Mouse (Mus musculus) forebrain, embryonic 13.5 days (tissue): ENCODE measurements around the gene Acp7. TPM values are rescaled to one million over a fixed set of nuclear protein-coding genes. Genes with fewer than 3 reads are reported as not detected.
A peak's percentile ranks its signal among the peaks of the same experiment; 100 is the strongest.
"Not testable (repeated sequence)": the region's sequence is repeated elsewhere in the genome, so short reads cannot be mapped to it uniquely, and the experiment has no call there.

ENCODE experiments used
- ATAC-seq: fragments of 200-750 bp; cut with Nextera tagmentation; 2 replicates; pipeline ENCODE4 v1.8.0; 2017
- H3K27ac ChIP-seq: fragments of 300-500 bp; sonication (generic); 2 replicates; pipeline ENCODE4 v1.5.1; 2015; ENCODE audit warnings: inconsistent platforms, mild to moderate bottlenecking, moderate library complexity
- H3K27me3 ChIP-seq: fragments of 300-500 bp; sonication (generic); 2 replicates; pipeline ENCODE4 v1.6.1; 2015; ENCODE audit warnings: mild to moderate bottlenecking, inconsistent platforms
- H3K36me3 ChIP-seq: fragments of 300-500 bp; sonication (generic); 2 replicates; pipeline ENCODE4 v1.6.1; 2015; ENCODE audit warnings: mild to moderate bottlenecking, inconsistent platforms; ENCODE audit not compliant: poor library complexity, severe bottlenecking
- H3K4me1 ChIP-seq: fragments of 300-500 bp; sonication (generic); 2 replicates; pipeline ENCODE4 v1.6.1; 2015; ENCODE audit warnings: inconsistent platforms
- H3K4me2 ChIP-seq: fragments of 300-500 bp; sonication (generic); 2 replicates; pipeline ENCODE4 v1.6.1; 2015; ENCODE audit warnings: inconsistent platforms, mild to moderate bottlenecking, moderate library complexity
- H3K4me3 ChIP-seq: fragments of 300-500 bp; sonication (generic); 2 replicates; pipeline ENCODE4 v1.5.1; 2015; ENCODE audit warnings: mild to moderate bottlenecking, inconsistent platforms
- H3K9ac ChIP-seq: fragments of 300-500 bp; sonication (generic); 2 replicates; pipeline ENCODE4 v1.6.1; 2015; ENCODE audit warnings: mild to moderate bottlenecking, inconsistent platforms
- H3K9me3 ChIP-seq: fragments of 300-500 bp; sonication (generic); replicated peaks from 2 replicates; pipeline ENCODE4 v1.6.1; 2016; ENCODE audit warnings: inconsistent platforms
- WGBS: fragments of 180-500 bp; shearing (Covaris S2); methylation state at CpG from one replicate; pipeline ENCODE4 v1.1.7; 2015; 5-methylcytosine and 5-hydroxymethylcytosine counted together
- polyA plus RNA-seq: library from polyadenylated mRNA; unstranded; fragments of >200 nt; fragmentation: Nextera tagmentation; extraction: Ambion mirVana; gene quantifications from 2 replicates; pipeline ENCODE4 v1.2.1, GENCODE M21; 2015

Gene Acp7
- not detected in 2 replicates for polyA plus RNA-seq

GRCm38 (mm10) chr7:28631073-28631472 lies at the start of gene Acp7:
Gene Acp7 (minus strand): TSS chr7:28631332.
- H3K27me3 ChIP-seq = peaks cover 44% of the 10 kb centered on the region
- ATAC-seq = no peak
- H3K4me3 ChIP-seq = peak within 1 kb of the TSS; percentile 21
- no peaks in the 10 kb centered on the region for H3K36me3 ChIP-seq
- H3K9me3 ChIP-seq = no peaks in the 10 kb centered on the region; the same call in 1 of the 2 replicates
- no peak within 1 kb of the TSS for H3K27ac ChIP-seq
- 0 out of 2 replicates have a peak within 1 kb of the TSS, but pooled peaks have one; percentile 37 for H3K9ac ChIP-seq
- 27% methylated on average over 10 of the region's 10 CpGs for WGBS
- H3K4me2 ChIP-seq = peak within 1 kb of the TSS; percentile 46
- H3K4me1 ChIP-seq = peaks cover 13% of the 10 kb centered on the region; the same call in 1 of the 2 replicates

GRCm38 (mm10) chr7:28677624-28678023 lies 46.5 kb upstream of the Acp7 start:
- H3K27ac ChIP-seq = no peak overlapping the region
- H3K9me3 ChIP-seq = no peaks in the 10 kb centered on the region; the same call in 1 of the 2 replicates
- no peaks in the 10 kb centered on the region for H3K36me3 ChIP-seq
- no peak overlapping the region for H3K4me3 ChIP-seq
- H3K27me3 ChIP-seq = no peaks in the 10 kb centered on the region
- ATAC-seq = no peak
- H3K4me1 ChIP-seq = no peaks in the 10 kb centered on the region
- WGBS = 91% methylated on average over 8 of the region's 8 CpGs
- H3K4me2 ChIP-seq = no peak overlapping the region
- no peak overlapping the region for H3K9ac ChIP-seq

DNA sequence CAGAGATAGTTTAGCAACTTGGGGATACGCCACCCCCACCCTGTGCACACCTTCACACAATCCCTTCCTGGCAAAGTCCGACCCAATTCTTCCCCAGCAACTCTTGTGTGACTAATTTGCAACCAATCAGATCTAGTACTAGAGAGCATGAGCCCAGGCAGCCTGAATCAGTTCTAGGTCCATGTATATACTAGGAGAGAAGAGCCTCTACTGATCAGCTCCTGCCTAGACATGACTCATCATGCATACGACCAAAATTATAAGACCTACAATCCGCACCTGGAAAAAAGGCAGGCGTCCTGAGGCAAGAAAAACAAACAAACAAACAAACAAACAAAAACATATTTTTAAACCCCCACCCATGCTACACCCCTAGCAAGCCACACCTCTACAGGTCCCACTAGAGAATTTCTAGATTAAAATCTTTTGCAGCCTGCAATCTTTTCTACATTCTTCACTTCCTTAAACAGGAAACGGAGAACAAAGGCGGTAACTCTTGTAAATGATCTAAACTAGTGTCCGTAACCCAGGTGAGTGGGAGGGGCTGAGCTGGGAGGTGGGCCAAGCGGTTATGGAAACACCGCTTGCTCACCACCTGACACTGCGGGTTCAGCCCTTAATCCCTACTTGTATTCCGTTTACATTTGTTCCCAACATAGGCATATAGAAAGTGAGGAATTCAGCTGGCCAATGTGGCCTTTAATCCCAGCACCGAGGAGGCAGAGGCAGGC lies 45.8 kb upstream of the Acp7 start:
- Histone ChIP-seq H3K9ac (no peak overlapping the region), H3K4me3 (no peak overlapping the region), H3K9me3 (no peaks in the 10 kb centered on the region; the same call in 1 of the 2 replicates), H3K4me1 (no peaks in the 10 kb centered on the region), H3K4me2 (no peak overlapping the region), H3K36me3 (no peaks in the 10 kb centered on the region), H3K27ac (no peak overlapping the region), H3K27me3 (no peaks in the 10 kb centered on the region)
- 87% methylated on average over 13 of the region's 13 CpGs for WGBS
- no peak for ATAC-seq

- H3K4me3 ChIP-seq = no peak overlapping the region
- no peak overlapping the region for H3K27ac ChIP-seq
- no peaks in the 10 kb centered on the region for H3K4me1 ChIP-seq
- no peaks in the 10 kb centered on the region; the same call in 1 of the 2 replicates for H3K9me3 ChIP-seq
- H3K27me3 ChIP-seq = no peaks in the 10 kb centered on the region
- WGBS = 46% methylated on average over 11 of the region's 11 CpGs
- no peaks in the 10 kb centered on the region for H3K36me3 ChIP-seq
- ATAC-seq = no peak
- H3K4me2 ChIP-seq = no peak overlapping the region
- no peak overlapping the region for H3K9ac ChIP-seq
Observed at GRCm38 (mm10) chr7:28675746-28676145, 44.6 kb upstream of the Acp7 start.

DNA sequence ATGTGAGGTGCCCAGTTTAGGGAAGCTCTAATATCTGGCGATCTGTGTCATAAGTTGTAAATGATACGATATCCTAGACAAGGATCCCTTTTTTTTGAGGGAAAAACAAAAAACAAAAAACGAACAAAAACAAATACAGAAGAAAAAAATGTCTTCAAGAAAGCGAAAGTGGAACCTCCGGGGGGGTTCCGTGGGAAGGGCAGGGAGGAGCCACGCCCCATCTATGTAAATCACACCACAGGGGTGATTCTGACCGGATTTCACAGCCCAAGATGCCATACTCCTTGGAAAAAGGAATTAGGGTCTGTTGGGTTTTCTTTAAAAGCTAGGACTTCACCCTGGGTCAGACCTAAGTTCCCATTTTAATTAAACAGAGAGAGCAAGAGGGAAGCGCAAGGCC lies 43.9 kb upstream of the Acp7 start:
- H3K4me3 ChIP-seq = no peak overlapping the region
- no peak overlapping the region for H3K4me2 ChIP-seq
- ATAC-seq = no peak
- H3K9ac ChIP-seq = no peak overlapping the region
- H3K4me1 ChIP-seq = no peaks in the 10 kb centered on the region
- 77% methylated on average over 9 of the region's 9 CpGs for WGBS
- no peaks in the 10 kb centered on the region for H3K36me3 ChIP-seq
- H3K27me3 ChIP-seq = no peaks in the 10 kb centered on the region
- no peaks in the 10 kb centered on the region; the same call in 1 of the 2 replicates for H3K9me3 ChIP-seq
- H3K27ac ChIP-seq = no peak overlapping the region

DNA sequence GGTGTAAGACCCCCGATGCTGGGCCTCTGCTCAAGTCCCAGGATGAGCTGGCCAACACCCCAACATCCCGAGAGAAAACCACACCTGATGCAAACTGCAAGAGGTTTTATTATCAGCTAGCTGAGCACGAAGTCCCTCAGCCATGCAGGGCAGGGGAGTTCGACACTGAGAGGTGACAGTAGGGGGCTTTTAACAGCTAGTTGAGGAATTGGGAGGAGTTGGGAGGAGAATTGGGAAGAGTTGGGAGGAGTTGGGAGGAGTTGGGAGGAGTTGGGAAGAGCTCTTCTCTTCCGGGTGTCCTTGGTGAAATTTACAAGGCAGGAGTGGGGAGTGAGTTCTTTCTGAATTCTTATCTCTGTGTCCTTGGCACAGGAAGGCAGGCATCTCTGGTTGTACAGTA lies 41.7 kb upstream of the Acp7 start:
- not testable (repeated sequence) for H3K36me3 ChIP-seq, H3K4me2 ChIP-seq, H3K9ac ChIP-seq, H3K27me3 ChIP-seq, H3K9me3 ChIP-seq, H3K4me1 ChIP-seq, H3K27ac ChIP-seq, ATAC-seq, H3K4me3 ChIP-seq
- 75% methylated on average over 5 of the region's 5 CpGs for WGBS

- Histone ChIP-seq H3K4me1 (no peaks in the 10 kb centered on the region), H3K9ac (no peak overlapping the region), H3K9me3 (no peaks in the 10 kb centered on the region; the same call in 1 of the 2 replicates), H3K36me3 (no peaks in the 10 kb centered on the region), H3K4me3 (no peak overlapping the region), H3K27me3 (no peaks in the 10 kb centered on the region), H3K27ac (no peak overlapping the region), H3K4me2 (no peak overlapping the region)
- 92% methylated on average over 5 of the region's 5 CpGs for WGBS
- ATAC-seq = no peak
Observed at GRCm38 (mm10) chr7:28672276-28672675, 41.1 kb upstream of the Acp7 start.

DNA sequence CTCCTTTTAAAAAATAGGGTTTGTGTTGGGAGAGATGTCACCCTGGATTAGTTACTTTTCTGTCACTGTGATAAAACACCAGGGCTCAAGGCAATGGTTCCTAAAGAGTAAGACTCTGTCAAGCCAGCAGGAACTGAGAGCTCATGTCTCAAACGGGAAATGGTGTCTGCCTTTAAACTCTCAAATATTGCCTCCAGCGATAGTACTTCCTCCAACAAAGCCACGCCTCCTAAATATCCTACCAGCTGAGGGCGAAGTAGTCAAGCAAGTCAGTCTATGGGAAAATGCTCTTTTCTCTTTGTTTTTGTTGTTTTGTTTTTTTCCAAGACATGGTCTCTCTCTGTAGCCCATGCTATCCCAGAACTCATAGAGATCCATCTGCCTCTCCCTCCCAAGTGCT lies 40.0 kb upstream of the Acp7 start:
- Histone ChIP-seq H3K4me1 (peaks cover 2% of the 10 kb centered on the region), H3K9me3 (no peaks in the 10 kb centered on the region; the same call in 1 of the 2 replicates), H3K36me3 (no peaks in the 10 kb centered on the region), H3K27me3 (no peaks in the 10 kb centered on the region), H3K4me2 (no peak overlapping the region), H3K9ac (no peak overlapping the region), H3K4me3 (no peak overlapping the region), H3K27ac (no peak overlapping the region)
- WGBS = 79% methylated on average over 4 of the region's 4 CpGs
- ATAC-seq = no peak

DNA sequence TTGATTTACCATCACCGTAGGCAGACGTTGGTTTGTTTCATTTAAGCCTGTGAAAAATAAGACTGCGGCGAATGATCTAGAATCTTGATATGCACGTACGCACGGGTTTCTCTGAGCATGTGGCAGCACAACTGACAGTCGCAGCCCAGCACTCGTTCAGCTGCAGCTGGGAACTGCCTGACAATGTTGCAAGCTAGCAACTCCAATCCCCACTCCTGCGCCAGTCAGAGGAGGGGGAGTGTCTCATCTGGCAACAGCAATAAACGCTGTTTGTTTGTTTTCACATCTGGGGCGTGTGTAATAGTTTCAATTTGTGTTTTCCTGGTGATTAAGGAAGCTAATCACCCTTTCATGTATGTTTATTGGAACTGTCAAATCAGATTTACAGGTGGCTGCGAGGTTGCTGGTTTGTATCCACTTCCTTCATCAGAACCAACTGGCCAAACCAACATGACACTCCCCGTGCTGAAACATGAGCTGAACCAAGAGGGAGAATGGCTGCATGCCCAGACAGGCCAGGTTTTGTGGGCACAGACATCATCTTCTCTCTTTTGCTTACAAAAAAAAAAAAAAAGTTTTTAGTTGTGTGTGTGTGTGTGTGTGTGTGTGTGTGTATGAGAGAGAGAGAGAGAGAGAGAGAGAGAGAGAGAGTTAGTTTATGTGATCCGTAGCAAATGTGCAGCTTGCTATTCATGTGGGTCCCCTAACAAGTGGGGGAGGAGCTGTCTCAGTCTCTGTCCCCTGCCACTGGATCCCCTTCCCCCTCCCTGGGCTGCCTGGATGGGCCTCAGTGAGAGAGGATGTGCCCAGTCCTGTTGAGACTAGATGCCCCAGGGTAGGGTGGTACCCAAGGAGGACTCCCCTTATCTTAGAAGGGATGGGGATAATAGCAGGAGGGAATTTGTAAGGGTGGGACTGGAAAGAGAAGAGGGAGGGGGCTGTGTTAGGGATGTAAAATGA lies 34.8 kb upstream of the Acp7 start:
- Histone ChIP-seq H3K27me3 (no peaks in the 10 kb centered on the region), H3K4me3 (no peak overlapping the region), H3K4me2 (peak overlapping the region; percentile 12; the same call in 1 of the 2 replicates), H3K27ac (0 out of 2 replicates have a peak overlapping the region, but pooled peaks have one; percentile 3), H3K36me3 (no peaks in the 10 kb centered on the region), H3K9ac (peak overlapping the region; percentile 34; the same call in 1 of the 2 replicates), H3K9me3 (no peaks in the 10 kb centered on the region), H3K4me1 (peaks cover 10% of the 10 kb centered on the region)
- ATAC-seq = no peak
- WGBS = 46% methylated on average over 15 of the region's 15 CpGs

DNA sequence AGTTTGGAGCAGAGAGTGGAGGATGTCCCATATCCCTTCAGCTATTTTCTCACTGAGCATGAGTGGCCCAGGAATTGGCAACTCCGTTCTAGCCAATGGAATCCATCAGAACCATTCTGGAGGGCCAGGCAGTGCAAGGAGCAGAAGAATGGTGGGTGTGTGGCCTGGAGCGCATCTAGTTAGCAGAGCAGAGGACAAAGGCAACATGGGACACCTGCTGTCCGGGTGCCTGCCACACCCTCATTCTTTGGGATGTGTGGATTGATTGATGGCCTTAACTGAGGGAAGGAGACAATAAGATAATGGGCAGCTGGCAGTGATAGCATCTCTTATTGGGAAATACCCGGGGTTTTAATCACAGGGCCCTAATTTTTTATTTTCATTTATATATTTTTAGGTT lies 25.3 kb upstream of the Acp7 start:
- H3K27ac ChIP-seq = no peak overlapping the region
- no peaks in the 10 kb centered on the region for H3K4me1 ChIP-seq
- H3K9ac ChIP-seq = no peak overlapping the region
- H3K4me2 ChIP-seq = no peak overlapping the region
- H3K4me3 ChIP-seq = no peak overlapping the region
- ATAC-seq = no peak
- WGBS = 71% methylated on average over 4 of the region's 4 CpGs
- H3K36me3 ChIP-seq = no peaks in the 10 kb centered on the region
- no peaks in the 10 kb centered on the region for H3K9me3 ChIP-seq
- no peaks in the 10 kb centered on the region for H3K27me3 ChIP-seq

- no peak overlapping the region for H3K4me3 ChIP-seq
- ATAC-seq = no peak
- H3K27me3 ChIP-seq = no peaks in the 10 kb centered on the region
- H3K9ac ChIP-seq = no peak overlapping the region
- H3K27ac ChIP-seq = no peak overlapping the region
- no peaks in the 10 kb centered on the region for H3K36me3 ChIP-seq
- H3K4me1 ChIP-seq = no peaks in the 10 kb centered on the region
- no peak overlapping the region for H3K4me2 ChIP-seq
- no peaks in the 10 kb centered on the region for H3K9me3 ChIP-seq
- WGBS = 96% methylated on average over 2 of the region's 2 CpGs
Observed at GRCm38 (mm10) chr7:28651157-28651556, 20.0 kb upstream of the Acp7 start.

DNA sequence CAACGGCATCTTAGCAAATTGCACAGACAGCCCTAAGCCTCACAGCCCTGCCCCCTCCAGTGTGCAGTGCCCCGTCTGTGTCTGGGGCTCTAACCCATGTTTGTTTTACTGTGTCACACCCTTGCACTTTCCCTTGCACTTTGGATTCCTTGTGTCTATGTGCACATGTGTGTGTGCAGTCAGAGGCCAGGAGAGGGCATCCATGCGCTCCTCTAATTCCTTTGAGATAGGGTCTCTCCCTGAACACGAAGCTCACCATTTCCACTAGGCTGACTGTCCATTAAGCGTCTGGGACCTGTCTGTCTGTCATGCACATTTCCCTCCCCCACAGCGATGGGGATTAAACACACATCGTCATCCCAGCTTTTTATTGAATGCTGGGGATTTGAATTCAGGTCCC lies 15.9 kb upstream of the Acp7 start:
- ATAC-seq = no peak
- no peak overlapping the region for H3K4me3 ChIP-seq
- no peaks in the 10 kb centered on the region for H3K36me3 ChIP-seq

More for the DNA sequence above, 15.9 kb upstream of the Acp7 start:
- Histone ChIP-seq H3K4me1 (0 out of 2 replicates have a peak, but pooled peaks cover 4% of the 10 kb centered on the region), H3K4me2 (no peak overlapping the region), H3K27me3 (no peaks in the 10 kb centered on the region), H3K9me3 (no peaks in the 10 kb centered on the region), H3K9ac (no peak overlapping the region), H3K27ac (no peak overlapping the region)
- WGBS = 62% methylated on average over 7 of the region's 7 CpGs
